Mouse (Mus musculus): ENCODE results near the gene Pstpip1.

Gene Pstpip1

GRCm38 (mm10) chr9:56089778-56090520 is at the start of gene Pstpip1:
TSS of gene Pstpip1 (plus strand) at chr9:56089962.
- peak; percentile 31 to 32 for DNase-seq (ENCODE audit: low spot score in 2 of 2)

- DNase-seq (ENCODE audit: low spot score in 2 of 2), result peak; percentile 93
These were observed 48.2 kb upstream of the Pstpip1 start, which contains the start of gene Rcn2 for GRCm38 (mm10) chr9:56041372-56042180. TSS of gene Rcn2 (plus strand) at chr9:56041845.

- no peak for DNase-seq (ENCODE audit: low spot score in 2 of 2)
These were observed 47.6 kb upstream of the Pstpip1 start for GRCm38 (mm10) chr9:56042181-56042621.

GRCm38 (mm10) chr9:56053796-56054195 is 36.0 kb upstream of the Pstpip1 start:
- DNase-seq (ENCODE audit: low spot score in 2 of 2), result no peak

GRCm38 (mm10) chr9:56056147-56056546 is 33.6 kb upstream of the Pstpip1 start:
- no peak for DNase-seq (ENCODE audit: low spot score in 2 of 2)

- no peak for DNase-seq (ENCODE audit: low spot score in 2 of 2)
These were observed 27.4 kb upstream of the Pstpip1 start for GRCm38 (mm10) chr9:56062336-56062735.

GRCm38 (mm10) chr9:56065011-56065410 is 24.8 kb upstream of the Pstpip1 start:
- no peak for DNase-seq (ENCODE audit: low spot score in 2 of 2)

- DNase-seq (ENCODE audit: low spot score in 2 of 2), result no peak
These were observed 21.8 kb upstream of the Pstpip1 start for GRCm38 (mm10) chr9:56067964-56068363.

GRCm38 (mm10) chr9:56068630-56069029 is 21.1 kb upstream of the Pstpip1 start:
- DNase-seq (ENCODE audit: low spot score in 2 of 2), result no peak

- DNase-seq (ENCODE audit: low spot score in 2 of 2), result no peak
These were observed 16.9 kb upstream of the Pstpip1 start for GRCm38 (mm10) chr9:56072861-56073260.

GRCm38 (mm10) chr9:56074863-56075262 is 14.9 kb upstream of the Pstpip1 start:
- DNase-seq (ENCODE audit: low spot score in 2 of 2), result no peak

GRCm38 (mm10) chr9:56075264-56075663 is 14.5 kb upstream of the Pstpip1 start:
- DNase-seq (ENCODE audit: low spot score in 2 of 2), result peak; percentile 33 to 50

GRCm38 (mm10) chr9:56075901-56076620 is 13.7 kb upstream of the Pstpip1 start:
- no peak for DNase-seq (ENCODE audit: low spot score in 2 of 2)

GRCm38 (mm10) chr9:56079587-56079986 is 10.2 kb upstream of the Pstpip1 start:
- no peak for DNase-seq (ENCODE audit: low spot score in 2 of 2)

- no peak for DNase-seq (ENCODE audit: low spot score in 2 of 2)
These were observed 3.2 kb upstream of the Pstpip1 start for GRCm38 (mm10) chr9:56086524-56086923.

GRCm38 (mm10) chr9:56090546-56091225 is 924 bp downstream of the Pstpip1 start:
- DNase-seq (ENCODE audit: low spot score in 2 of 2), result no peak

- no peak for DNase-seq (ENCODE audit: low spot score in 2 of 2)
These were observed 2.3 kb downstream of the Pstpip1 start for GRCm38 (mm10) chr9:56092102-56092501.

- DNase-seq (ENCODE audit: low spot score in 2 of 2), result no peak
These were observed 8.0 kb downstream of the Pstpip1 start for GRCm38 (mm10) chr9:56097584-56098298.

- no peak for DNase-seq (ENCODE audit: low spot score in 2 of 2)
These were observed 10.3 kb downstream of the Pstpip1 start for GRCm38 (mm10) chr9:56100041-56100522.

- DNase-seq (ENCODE audit: low spot score in 2 of 2), result no peak
These were observed 11.3 kb downstream of the Pstpip1 start for GRCm38 (mm10) chr9:56101022-56101421.

GRCm38 (mm10) chr9:56104921-56105320 is 15.2 kb downstream of the Pstpip1 start:
- no peak for DNase-seq (ENCODE audit: low spot score in 2 of 2)

All from right cerebral cortex, postnatal 36 days (tissue).